Mouse (Mus musculus) megakaryocyte progenitor cell, adult 5-6 weeks (primary cell): ENCODE results near the gene Shisal2b. TPM values are rescaled to one million over a fixed set of nuclear protein-coding genes. Genes with fewer than 3 reads are reported as not detected.

Source experiments
- ATAC-seq: replicated peaks from 2 replicates; pipeline ENCODE4 v1.8.0; 2016; ENCODE audit warnings: mild to moderate bottlenecking, moderate TSS enrichment, inconsistent platforms; ENCODE audit not compliant: poor library complexity
- total RNA-seq, 2 experiments: library from RNA; stranded (forward) in 1 of 2; stranded (reverse) in 1 of 2; fragments of 157-497, 149-512 nt in 1 of 2; fragments of 200-1000 nt in 1 of 2; gene quantifications; 2 replicates each; pipeline versions ENCODE4 v1.2.3 to v1.2.4; 2015 to 2017

The Shisal2b gene
- total RNA-seq, 2 experiments from 2014 or later = not detected

DNA sequence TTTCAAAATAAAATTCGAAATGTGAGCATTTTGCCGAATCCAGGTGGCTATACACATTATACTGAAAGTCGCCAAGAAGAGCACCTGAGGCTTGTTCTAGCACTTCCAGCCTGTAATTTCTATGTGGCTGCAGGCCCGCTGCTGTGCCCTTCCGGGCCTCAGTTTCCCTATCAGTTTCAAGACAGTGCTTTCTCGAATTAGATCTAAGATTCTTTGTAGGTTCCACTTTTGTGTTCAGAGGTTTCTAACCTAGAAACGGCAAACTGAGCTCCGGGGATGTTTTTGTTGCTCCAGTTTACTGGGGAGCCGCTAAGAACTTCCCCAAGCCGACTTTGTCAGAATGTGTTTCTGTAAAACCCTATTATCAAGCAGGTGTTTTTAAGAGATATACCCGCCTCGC, 46.0 kb downstream of the Shisal2b start:
- ATAC-seq = no peak

DNA sequence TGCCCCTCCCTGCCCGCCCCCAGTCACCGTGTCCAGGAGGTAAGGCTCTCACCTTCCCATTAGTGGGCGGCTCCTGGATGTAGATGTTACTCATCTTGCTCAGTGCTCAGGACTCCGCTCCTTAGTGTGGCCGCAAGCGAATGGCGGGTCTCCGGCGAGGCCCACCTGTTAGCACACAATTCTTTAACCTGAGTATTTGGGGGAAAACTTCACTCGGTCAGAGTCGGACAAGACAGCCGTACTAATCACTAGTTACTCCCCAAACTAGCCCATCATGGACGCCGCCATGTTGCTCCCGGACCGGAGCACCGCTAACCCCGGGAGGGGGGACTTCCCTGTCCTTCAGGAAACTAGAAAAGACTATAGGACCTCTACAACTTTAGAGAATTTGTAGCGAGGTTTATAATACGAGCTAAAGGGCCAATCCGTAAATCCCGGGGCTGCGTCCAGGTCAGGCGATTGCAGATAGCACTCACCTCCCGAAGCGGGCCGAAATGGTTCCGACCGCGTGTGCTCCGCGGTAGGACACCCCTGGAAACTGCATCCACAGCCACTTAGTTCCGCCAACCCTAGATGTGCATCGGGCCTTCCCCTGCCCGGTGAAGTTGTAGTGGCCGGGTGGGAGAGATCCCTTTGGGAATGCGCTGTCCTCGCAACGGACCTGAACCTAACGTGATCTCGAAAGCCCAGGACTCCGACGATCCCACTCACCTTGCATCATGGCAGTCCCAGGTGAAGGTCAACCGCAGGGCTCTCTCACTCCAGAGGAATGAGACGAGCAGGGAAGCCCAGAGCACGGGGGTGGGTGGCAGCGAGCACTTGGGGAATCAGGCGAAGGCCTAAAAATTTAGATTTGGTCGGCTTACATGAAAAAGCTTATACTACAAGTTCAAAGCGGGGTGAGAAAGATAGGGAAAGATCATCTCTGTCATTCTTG, 46.8 kb downstream of the Shisal2b start, which contains the start of gene Cwc27:
Cwc27 (minus strand) TSS at position 508 of the 937 bp plus-strand sequence.
- peak; percentile 84 for ATAC-seq

DNA sequence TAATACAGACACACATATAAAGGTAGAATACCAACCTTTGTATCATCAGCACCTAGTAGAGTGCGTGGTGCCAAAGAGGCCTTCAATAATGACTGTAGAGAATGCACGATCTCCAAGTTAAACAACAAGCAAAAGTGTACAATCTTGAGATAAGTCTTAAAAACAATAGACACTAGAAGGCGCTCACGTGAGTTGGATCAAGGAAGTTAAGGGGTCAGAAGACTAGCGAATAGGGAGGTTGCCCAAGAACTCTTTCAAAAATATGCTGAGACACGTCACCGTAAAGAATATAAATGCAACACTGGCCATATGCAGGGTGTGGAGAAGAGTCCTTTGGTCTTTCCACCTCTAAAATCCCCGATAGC, 47.4 kb downstream of the Shisal2b start:
- ATAC-seq = peak; percentile 47

DNA sequence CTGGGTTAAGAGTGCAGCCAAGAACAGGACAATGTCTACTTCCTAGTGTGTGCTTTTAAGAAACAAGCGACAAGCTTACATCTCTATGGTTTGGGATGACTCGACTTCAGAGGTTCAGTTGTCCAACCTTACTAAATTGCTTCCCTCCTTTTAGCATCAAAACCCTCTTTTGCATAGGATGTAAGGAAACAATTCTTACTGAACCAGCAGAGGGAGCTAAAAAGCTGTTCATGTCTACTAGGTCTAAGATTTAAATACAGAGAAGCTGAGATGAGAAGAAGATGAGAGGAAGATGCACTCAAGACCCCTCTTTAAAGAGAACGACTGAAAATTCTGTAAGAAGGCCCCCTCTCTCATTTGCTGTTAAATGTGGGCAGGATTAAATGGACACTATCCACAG, 58.0 kb downstream of the Shisal2b start:
- peak; percentile 85 for ATAC-seq

DNA sequence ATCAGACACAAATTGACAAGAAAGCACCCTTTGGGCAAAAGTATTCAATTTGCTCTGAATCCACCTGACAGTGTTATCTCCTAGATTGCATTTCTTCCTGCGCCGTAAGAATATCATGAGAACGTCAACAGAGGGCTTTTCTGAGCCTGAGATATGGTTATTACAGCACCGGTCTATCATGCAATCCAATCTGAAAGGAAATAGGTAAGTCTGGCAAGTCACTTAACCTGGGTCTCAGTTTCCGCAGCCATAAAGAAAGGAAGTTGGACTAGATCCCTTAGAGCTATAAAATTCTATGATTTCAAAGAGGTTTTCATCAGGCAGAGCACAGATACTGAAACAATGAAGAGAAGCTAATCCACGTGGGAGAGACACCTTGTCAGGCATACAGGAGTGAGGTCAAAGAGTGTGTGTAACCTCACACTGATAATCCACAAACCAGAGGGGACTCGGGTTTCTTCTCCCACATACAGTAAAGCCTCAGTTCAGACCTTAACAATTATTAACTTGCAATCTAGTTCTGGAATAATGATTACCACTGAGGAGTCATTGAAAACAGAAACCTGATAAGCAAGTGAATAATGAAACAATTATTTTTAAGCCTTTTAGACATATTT, 64.0 kb downstream of the Shisal2b start:
- no peak for ATAC-seq

DNA sequence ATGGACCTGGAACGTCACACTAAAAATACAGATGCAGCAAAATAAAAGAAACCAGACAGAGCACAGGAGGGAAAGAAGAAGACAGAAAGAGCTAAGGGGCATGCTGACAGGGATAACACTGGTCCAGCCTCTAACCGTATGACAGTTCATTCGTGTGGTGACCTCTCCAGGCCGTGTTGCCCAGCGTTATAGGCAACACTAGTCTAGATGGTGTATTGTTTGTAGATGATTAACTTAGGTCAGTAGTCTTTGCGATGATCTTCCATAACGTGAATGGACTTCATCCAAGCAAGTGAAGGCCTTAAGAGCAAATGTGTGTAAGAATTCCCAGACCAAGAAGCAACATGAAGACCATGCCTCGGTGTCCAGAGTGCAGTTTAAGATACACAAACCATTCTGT, 64.6 kb downstream of the Shisal2b start:
- ATAC-seq = no peak

Other genes starting within 250 kb of the Shisal2b start
- gene Srek1ip1, start 71.4 kb downstream of the Shisal2b start, total RNA-seq (2015) = 32.8 and 39.9 TPM in 2 replicates
- gene Srek1ip1, start 71.4 kb downstream of the Shisal2b start, total RNA-seq (2017) = 29.9 and 31.6 TPM in 2 replicates
- gene Cwc27, start 46.8 kb downstream of the Shisal2b start, total RNA-seq (2015) = 36.3 and 54.8 TPM in 2 replicates
- gene Cwc27, start 46.8 kb downstream of the Shisal2b start, total RNA-seq (2017) = 52.4 and 64.9 TPM in 2 replicates
- gene Rgs7bp, start 191.0 kb upstream of the Shisal2b start, total RNA-seq (2015) = 0.44 and 0.52 TPM in 2 replicates
- gene Rgs7bp, start 191.0 kb upstream of the Shisal2b start, total RNA-seq (2017) = 0.37 and 0.51 TPM in 2 replicates
- not detected in 2 replicates for gene 4933425L06Rik, start 218.2 kb upstream of the Shisal2b start, total RNA-seq (2015)
- not detected in 2 replicates for gene 4933425L06Rik, start 218.2 kb upstream of the Shisal2b start, total RNA-seq (2017)